Mouse (Mus musculus) midbrain, embryonic 16.5 days (tissue): ENCODE results near the gene Nr3c2. TPM values are rescaled to one million over a fixed set of nuclear protein-coding genes. Genes with fewer than 3 reads are reported as not detected.

Experiments
- ATAC-seq: fragments of 200-750 bp; cut with Nextera tagmentation; 2 replicates; pipeline ENCODE4 v1.8.0; 2017; ENCODE audit warnings: moderate TSS enrichment
- H3K27ac ChIP-seq: fragments of 300-500 bp; sonication (generic); 2 replicates; pipeline ENCODE4 v1.5.1; 2014; ENCODE audit warnings: mild to moderate bottlenecking, low read length, mixed read lengths
- H3K27me3 ChIP-seq: fragments of 300-500 bp; sonication (generic); 2 replicates; pipeline ENCODE4 v1.6.1; 2014; ENCODE audit warnings: low read depth, low read length, mixed read lengths; ENCODE audit not compliant: control insufficient read depth, insufficient read depth
- H3K36me3 ChIP-seq: fragments of 300-500 bp; sonication (generic); 2 replicates; pipeline ENCODE4 v1.6.1; 2014; ENCODE audit warnings: mild to moderate bottlenecking, low read length, moderate library complexity, mixed read lengths; ENCODE audit not compliant: control insufficient read depth, insufficient read depth
- H3K4me1 ChIP-seq: fragments of 300-500 bp; sonication (generic); 2 replicates; pipeline ENCODE4 v1.6.1; 2014; ENCODE audit warnings: mild to moderate bottlenecking, low read length, mixed read lengths; ENCODE audit not compliant: control insufficient read depth, insufficient read depth
- H3K4me2 ChIP-seq: fragments of 300-500 bp; sonication (generic); 2 replicates; pipeline ENCODE4 v1.6.1; 2014; ENCODE audit warnings: mild to moderate bottlenecking, low read length, mixed read lengths
- H3K4me3 ChIP-seq: fragments of 300-500 bp; sonication (generic); 2 replicates; pipeline ENCODE4 v1.5.1; 2014; ENCODE audit warnings: low read depth, mild to moderate bottlenecking, low read length, moderate library complexity, mixed read lengths
- H3K9ac ChIP-seq: fragments of 300-500 bp; sonication (generic); 2 replicates; pipeline ENCODE4 v1.6.1; 2014; ENCODE audit warnings: low read depth, low read length, mixed read lengths
- H3K9me3 ChIP-seq: fragments of 300-500 bp; sonication (generic); replicated peaks from 2 replicates; pipeline ENCODE4 v1.6.1; 2014; ENCODE audit warnings: mild to moderate bottlenecking, low read length, mixed read lengths; ENCODE audit not compliant: control insufficient read depth, poor library complexity, severe bottlenecking
- WGBS: fragments of 180-500 bp; shearing (Covaris S2); extraction: QIAGEN DNeasy Blood & Tissue Kit; methylation state at CpG from one replicate; pipeline ENCODE4 v1.1.7; 2014; 5-methylcytosine and 5-hydroxymethylcytosine counted together
- polyA plus RNA-seq: library from polyadenylated mRNA; unstranded; fragments of >200 nt; fragmentation: Nextera tagmentation; extraction: Ambion mirVana; gene quantifications from 2 replicates; pipeline ENCODE4 v1.2.1, GENCODE M21; 2015

The Nr3c2 gene
- polyA plus RNA-seq, 1 experiment from 2014 or later: 3.0 TPM

DNA sequence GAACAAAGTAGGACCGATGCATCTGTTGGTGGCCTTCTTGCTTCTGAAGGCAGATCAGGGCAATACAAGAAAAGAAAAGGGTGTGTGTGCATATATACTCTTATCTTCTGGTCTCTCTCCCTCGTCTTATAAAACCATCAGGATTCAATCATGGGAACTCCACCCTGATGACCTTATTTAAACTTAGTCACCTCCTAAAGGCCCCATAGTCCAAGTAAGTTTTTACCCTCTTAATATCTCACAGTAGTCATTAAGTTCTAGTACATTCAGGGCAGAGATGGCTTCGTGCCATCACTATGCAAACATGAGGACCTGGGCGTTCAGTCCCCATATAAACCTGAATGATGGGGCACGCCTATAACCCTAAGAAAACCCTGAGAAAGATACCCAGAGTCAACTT is 29.6 kb downstream of the Nr3c2 start:
- Histone ChIP-seq H3K36me3 (no peaks in the 10 kb centered on the region), H3K4me1 (no peaks in the 10 kb centered on the region), H3K4me3 (no peak overlapping the region), H3K9me3 (no peaks in the 10 kb centered on the region), H3K4me2 (no peak overlapping the region), H3K27ac (no peak overlapping the region), H3K9ac (no peak overlapping the region), H3K27me3 (no peaks in the 10 kb centered on the region)
- ATAC-seq: no peak
- 89% methylated on average over 5 of the region's 5 CpGs for WGBS

DNA sequence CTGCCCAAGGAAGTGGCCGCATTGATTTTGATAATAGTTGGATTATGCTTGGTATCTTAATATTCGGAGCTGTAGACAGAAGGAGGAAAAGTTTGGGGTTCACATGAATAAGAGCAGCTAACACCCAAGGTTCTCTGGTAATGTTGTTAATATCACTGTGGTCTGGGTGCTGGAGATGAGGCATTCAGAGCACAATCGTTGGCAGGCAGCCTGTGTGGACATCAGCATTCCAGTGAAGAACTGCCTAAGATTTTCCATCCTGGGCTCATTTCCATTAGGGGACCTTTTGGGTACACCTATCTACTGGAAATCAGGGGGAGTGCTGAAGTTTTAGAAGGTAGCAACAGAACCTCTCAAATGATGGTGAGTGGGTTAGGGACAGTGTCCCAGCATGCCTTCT is 65.8 kb downstream of the Nr3c2 start:
- no peak for ATAC-seq
- 82% methylated on average over 3 of the region's 3 CpGs for WGBS
- Histone ChIP-seq H3K9ac (no peak overlapping the region), H3K4me2 (no peak overlapping the region), H3K4me1 (no peaks in the 10 kb centered on the region), H3K36me3 (no peaks in the 10 kb centered on the region), H3K9me3 (no peaks in the 10 kb centered on the region), H3K27me3 (no peaks in the 10 kb centered on the region), H3K4me3 (no peak overlapping the region), H3K27ac (no peak overlapping the region)

DNA sequence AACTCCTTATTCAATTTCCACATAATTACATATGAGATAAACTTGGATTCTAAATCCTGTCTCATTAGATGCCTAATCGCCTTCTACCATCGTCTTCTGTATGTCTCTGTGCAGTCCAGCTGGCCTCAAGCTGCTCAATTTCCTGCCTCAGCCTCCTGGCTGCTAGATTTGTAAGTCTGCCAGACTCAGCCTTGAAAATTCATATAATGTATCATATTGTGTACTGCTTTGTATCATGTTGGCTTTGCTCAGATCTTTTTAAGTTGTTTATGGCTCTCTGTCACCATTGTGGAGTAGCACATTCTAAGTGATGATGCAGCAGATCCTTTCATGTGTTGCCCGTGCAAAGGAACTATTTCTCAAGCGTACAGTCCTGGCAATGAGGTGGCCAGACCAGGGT is 71.9 kb downstream of the Nr3c2 start:
- H3K36me3 ChIP-seq: no peaks in the 10 kb centered on the region
- no peak overlapping the region for H3K4me3 ChIP-seq
- H3K9me3 ChIP-seq: no peaks in the 10 kb centered on the region
- H3K4me1 ChIP-seq: peaks cover 2% of the 10 kb centered on the region; the same call in 1 of the 2 replicates
- no peak overlapping the region for H3K4me2 ChIP-seq
- H3K9ac ChIP-seq: no peak overlapping the region
- ATAC-seq: no peak
- H3K27ac ChIP-seq: no peak overlapping the region
- no peaks in the 10 kb centered on the region for H3K27me3 ChIP-seq
- 92% methylated on average over 4 of the region's 4 CpGs for WGBS

DNA sequence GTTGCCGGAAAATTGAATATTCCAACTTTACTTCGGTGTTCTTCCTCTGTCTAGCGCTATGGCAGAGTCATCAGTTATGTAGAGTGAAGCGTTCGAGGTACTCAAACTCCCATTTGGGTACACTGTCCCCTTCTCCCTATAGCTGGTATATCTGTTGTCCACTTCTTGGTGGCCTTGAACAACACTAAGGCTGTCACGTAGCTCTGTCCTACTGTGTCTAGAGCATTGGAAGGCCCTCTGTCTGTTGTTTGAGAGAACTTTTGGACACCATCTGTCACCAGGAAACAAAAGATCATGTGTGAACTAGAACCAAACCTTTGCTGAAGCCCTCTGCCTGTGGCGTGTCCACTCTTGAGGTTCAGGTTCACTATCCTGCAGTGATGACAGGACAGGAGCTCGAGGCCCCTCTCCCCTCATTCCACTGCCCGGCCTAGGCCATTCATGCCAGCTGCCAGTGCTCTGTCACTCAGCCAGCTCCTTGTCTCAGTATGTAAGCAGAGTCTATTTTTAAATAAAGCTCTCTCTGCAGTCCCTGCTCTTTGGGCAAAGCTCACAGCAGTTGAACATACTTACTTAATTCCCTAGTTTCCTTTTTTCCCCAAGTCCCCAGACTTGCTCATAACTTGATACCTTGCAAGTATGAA is 72.6 kb downstream of the Nr3c2 start:
- Histone ChIP-seq H3K9ac (no peak overlapping the region), H3K36me3 (no peaks in the 10 kb centered on the region), H3K27me3 (no peaks in the 10 kb centered on the region), H3K9me3 (no peaks in the 10 kb centered on the region), H3K27ac (no peak overlapping the region), H3K4me2 (no peak overlapping the region), H3K4me3 (no peak overlapping the region), H3K4me1 (peaks cover 2% of the 10 kb centered on the region; the same call in 1 of the 2 replicates)
- ATAC-seq: no peak
- 85% methylated on average over 9 of the region's 9 CpGs for WGBS

DNA sequence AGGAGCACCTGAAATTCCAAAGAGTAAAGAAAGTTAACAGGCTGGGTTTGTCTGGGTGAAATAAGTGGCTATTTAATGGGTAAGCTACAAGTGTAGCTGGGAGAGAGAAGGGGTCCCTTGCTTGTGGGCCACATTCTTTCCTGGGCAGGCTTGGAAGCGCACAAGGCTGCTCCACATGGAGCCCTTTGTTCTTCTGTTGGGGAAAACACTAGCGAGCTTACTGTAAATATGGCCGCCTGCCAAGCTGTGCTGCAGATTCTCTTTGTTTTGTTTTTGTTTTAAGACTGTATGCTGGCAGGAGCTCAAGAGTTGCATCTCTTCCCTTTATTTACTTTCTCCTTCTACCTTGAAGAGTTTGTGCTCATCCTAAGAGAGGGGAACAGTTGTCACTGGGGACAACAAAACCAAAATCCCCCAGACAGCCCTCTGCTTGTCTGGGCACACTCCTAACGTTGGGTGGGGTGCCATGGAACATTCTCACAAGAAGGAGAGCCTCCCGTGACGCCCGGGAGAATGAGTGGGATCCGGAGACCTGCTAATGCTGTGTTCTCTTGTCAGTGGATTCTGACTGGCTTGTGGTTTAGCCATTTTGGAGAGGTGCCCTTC is 73.8 kb downstream of the Nr3c2 start:
- H3K27ac ChIP-seq: no peak overlapping the region
- H3K36me3 ChIP-seq: no peaks in the 10 kb centered on the region
- H3K4me1 ChIP-seq: peaks cover 2% of the 10 kb centered on the region; the same call in 1 of the 2 replicates
- ATAC-seq: peak; percentile 67; the same call in 1 of the 2 replicates
- no peak overlapping the region for H3K4me3 ChIP-seq
- 43% methylated on average over 8 of the region's 8 CpGs for WGBS
- H3K4me2 ChIP-seq: no peak overlapping the region
- H3K9ac ChIP-seq: no peak overlapping the region
- H3K27me3 ChIP-seq: no peaks in the 10 kb centered on the region
- H3K9me3 ChIP-seq: no peaks in the 10 kb centered on the region

DNA sequence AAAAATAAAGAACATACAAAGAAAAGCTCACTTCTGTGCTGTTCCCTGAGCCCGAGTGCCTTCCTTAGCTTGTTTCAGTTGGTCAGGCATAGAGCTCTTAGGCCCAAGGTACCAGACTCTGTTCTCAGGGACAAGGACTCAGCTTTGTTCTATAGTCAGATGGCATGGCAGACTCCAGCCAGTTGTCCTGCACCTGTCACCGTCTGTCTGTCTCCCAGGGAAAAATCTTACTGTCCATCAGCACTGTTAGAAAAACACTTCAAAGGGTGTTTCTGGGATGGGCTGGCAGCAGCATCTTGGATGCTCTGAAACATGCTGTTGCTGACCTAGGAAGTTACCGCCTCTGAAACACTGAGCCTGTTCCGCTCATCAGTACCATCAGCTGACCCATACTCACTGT is 78.7 kb downstream of the Nr3c2 start:
- Histone ChIP-seq H3K9me3 (peaks cover 2% of the 10 kb centered on the region; the same call in 1 of the 2 replicates), H3K4me3 (no peak overlapping the region), H3K4me2 (no peak overlapping the region), H3K9ac (no peak overlapping the region), H3K4me1 (peaks cover under 1% of the 10 kb centered on the region; the same call in 1 of the 2 replicates), H3K27ac (no peak overlapping the region), H3K27me3 (no peaks in the 10 kb centered on the region), H3K36me3 (no peaks in the 10 kb centered on the region)
- ATAC-seq: no peak
- 94% methylated on average over 4 of the region's 4 CpGs for WGBS

- Histone ChIP-seq H3K9ac (no peak overlapping the region), H3K4me3 (no peak overlapping the region), H3K4me1 (no peaks in the 10 kb centered on the region), H3K27me3 (no peaks in the 10 kb centered on the region), H3K27ac (no peak overlapping the region), H3K9me3 (peaks cover 2% of the 10 kb centered on the region; the same call in 1 of the 2 replicates), H3K36me3 (no peaks in the 10 kb centered on the region), H3K4me2 (no peak overlapping the region)
- no peak for ATAC-seq
Observed at GRCm38 (mm10) chr8:76984082-76984481, 84.8 kb downstream of the Nr3c2 start.

DNA sequence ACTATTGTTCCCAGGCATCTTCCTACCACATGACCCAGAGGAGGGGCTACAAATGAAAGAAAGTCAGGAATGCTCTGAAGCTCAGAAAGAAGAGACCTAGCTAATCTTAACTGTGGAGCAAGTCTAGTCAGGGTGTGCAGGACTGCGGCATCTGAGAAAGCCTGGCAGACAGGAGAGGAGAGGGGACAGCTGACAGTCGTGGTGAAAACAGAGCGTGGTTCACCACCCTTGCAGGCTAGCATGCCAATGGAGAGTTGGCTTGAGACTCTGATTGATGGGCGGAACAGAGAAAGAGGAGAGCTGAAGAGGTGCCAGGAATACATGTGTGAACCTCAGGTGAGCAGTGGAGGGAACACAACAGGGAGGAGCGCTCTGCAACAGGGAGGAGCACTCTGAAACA is 85.6 kb downstream of the Nr3c2 start:
- 87% methylated on average over 5 of the region's 5 CpGs for WGBS
- H3K36me3 ChIP-seq: no peaks in the 10 kb centered on the region
- H3K27me3 ChIP-seq: no peaks in the 10 kb centered on the region
- no peak overlapping the region for H3K4me2 ChIP-seq
- no peak for ATAC-seq
- no peak overlapping the region for H3K4me3 ChIP-seq
- H3K9me3 ChIP-seq: peaks cover 2% of the 10 kb centered on the region; the same call in 1 of the 2 replicates
- no peaks in the 10 kb centered on the region for H3K4me1 ChIP-seq
- H3K9ac ChIP-seq: no peak overlapping the region
- H3K27ac ChIP-seq: no peak overlapping the region

GRCm38 (mm10) chr8:76987876-76988275 is 88.6 kb downstream of the Nr3c2 start:
- Histone ChIP-seq H3K27me3 (no peaks in the 10 kb centered on the region), H3K9me3 (no peaks in the 10 kb centered on the region), H3K9ac (no peak overlapping the region), H3K4me2 (no peak overlapping the region), H3K4me3 (no peak overlapping the region), H3K36me3 (no peaks in the 10 kb centered on the region), H3K27ac (no peak overlapping the region), H3K4me1 (no peaks in the 10 kb centered on the region)
- ATAC-seq: no peak
- WGBS: 87% methylated on average over 3 of the region's 3 CpGs
